Mouse (Mus musculus) heart, embryonic 11.5 days (tissue): ENCODE data around the gene Ap5z1. TPM values are rescaled to one million over a fixed set of nuclear protein-coding genes. Genes with fewer than 3 reads are reported as not detected.

Experiments used
- ATAC-seq: fragments of 200-750 bp; cut with Nextera tagmentation; replicated peaks from 2 replicates; pipeline ENCODE4 v1.8.0; 2017; ENCODE audit warnings: moderate library complexity; ENCODE audit not compliant: insufficient number of reproducible peaks, low FRiP score, low TSS enrichment
- H3K27ac ChIP-seq: fragments of 300-500 bp; sonication (generic); 2 replicates; pipeline ENCODE4 v1.5.1; 2014; ENCODE audit warnings: mild to moderate bottlenecking, low read depth, low read length
- H3K27me3 ChIP-seq: fragments of 300-500 bp; sonication (generic); 2 replicates; pipeline ENCODE4 v1.6.1; 2014; ENCODE audit warnings: mild to moderate bottlenecking, low read length, mixed read lengths; ENCODE audit not compliant: control insufficient read depth, insufficient read depth
- H3K36me3 ChIP-seq: fragments of 300-500 bp; sonication (generic); 2 replicates; pipeline ENCODE4 v1.6.1; 2014; ENCODE audit warnings: mild to moderate bottlenecking, low read length, moderate library complexity, mixed read lengths; ENCODE audit not compliant: control insufficient read depth, insufficient read depth
- H3K4me1 ChIP-seq: fragments of 300-500 bp; sonication (generic); 2 replicates; pipeline ENCODE4 v1.6.1; 2014; ENCODE audit warnings: low read length; ENCODE audit not compliant: control insufficient read depth, insufficient read depth
- H3K4me2 ChIP-seq: fragments of 300-500 bp; sonication (generic); 2 replicates; pipeline ENCODE4 v1.6.1; 2014; ENCODE audit warnings: mild to moderate bottlenecking, moderate library complexity
- H3K4me3 ChIP-seq: fragments of 300-500 bp; sonication (generic); 2 replicates; pipeline ENCODE4 v1.5.1; 2014; ENCODE audit warnings: low read depth, low read length
- H3K9ac ChIP-seq: fragments of 300-500 bp; sonication (generic); 2 replicates; pipeline ENCODE4 v1.6.1; 2014; ENCODE audit warnings: mild to moderate bottlenecking, low read depth, low read length, moderate library complexity
- H3K9me3 ChIP-seq: fragments of 300-500 bp; sonication (generic); replicated peaks from 2 replicates; pipeline ENCODE4 v1.6.1; 2016; ENCODE audit warnings: low read length; ENCODE audit not compliant: control insufficient read depth
- WGBS: fragments of 180-500 bp; shearing (Covaris S2); extraction: QIAGEN DNeasy Blood & Tissue Kit; methylation state at CpG from one replicate; pipeline ENCODE4 v1.1.7; 2014; ENCODE audit not compliant: insufficient replicate concordance; 5-methylcytosine and 5-hydroxymethylcytosine counted together
- polyA plus RNA-seq: library from polyadenylated mRNA; unstranded; fragments of >200 nt; fragmentation: Nextera tagmentation; extraction: Ambion mirVana; gene quantifications from 2 replicates; pipeline ENCODE4 v1.2.1, GENCODE M21; 2014

The Ap5z1 gene
- polyA plus RNA-seq = 6.4 and 8.1 TPM in 2 replicates

DNA sequence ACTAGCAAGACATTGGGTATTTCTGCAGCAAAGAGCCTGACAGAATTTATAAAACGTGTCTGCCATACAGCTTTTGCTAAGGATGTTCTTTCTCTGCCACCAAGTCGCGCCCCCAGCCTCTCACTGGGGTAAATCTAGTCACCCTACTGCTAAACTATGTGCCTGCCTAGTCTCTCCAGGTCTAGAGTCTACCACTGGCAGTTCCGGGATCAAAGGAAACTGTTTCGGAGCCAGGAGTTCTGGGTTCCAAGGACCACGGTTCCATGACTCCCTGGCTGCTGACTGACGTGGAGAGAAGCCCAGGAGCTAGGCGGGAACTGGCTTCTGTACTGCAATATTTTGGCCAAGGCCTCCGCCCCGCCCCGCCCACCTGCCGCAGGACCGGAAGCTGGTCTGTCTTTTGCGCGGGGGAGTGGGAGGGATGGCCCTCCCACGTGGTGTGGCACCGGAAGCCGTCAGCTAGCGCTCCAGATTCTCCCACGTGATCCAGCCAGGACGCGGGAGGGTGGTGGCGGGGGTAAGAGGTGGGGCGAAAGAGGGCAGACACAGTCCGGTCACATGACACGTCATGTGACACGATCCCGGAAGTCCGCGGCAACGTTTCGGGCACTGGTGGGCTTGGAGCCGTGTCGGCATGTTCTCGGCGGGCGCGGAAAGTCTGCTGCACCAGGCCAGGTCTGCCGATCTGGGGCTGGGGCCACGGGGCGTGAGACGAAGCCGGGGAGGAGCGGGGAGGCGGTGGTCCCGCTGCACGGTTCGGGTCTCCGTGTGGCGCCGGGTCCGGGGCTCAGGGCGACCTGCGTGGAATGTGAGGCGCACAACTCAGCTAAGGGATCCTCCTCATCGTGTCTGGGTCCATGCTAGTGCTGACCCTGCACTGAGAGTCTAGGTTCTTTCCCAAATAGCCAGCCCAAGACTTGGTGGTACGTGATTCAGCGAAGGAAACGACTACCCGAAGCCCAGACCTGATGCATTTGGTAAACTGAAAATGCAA is at the start of gene Ap5z1:
TSS of gene Ap5z1 (plus strand) at position 484 of the 994 bp plus-strand sequence.
- peak within 1 kb of the TSS; percentile 76 for H3K9ac ChIP-seq
- no peaks in the 10 kb centered on the region for H3K9me3 ChIP-seq
- 2% methylated on average over 60 of the region's 60 CpGs for WGBS
- peak; percentile 92 for ATAC-seq
- peaks cover 7% of the 10 kb centered on the region; the same call in 1 of the 2 replicates for H3K4me1 ChIP-seq
- H3K27me3 ChIP-seq = no peaks in the 10 kb centered on the region
- H3K4me3 ChIP-seq = peak within 1 kb of the TSS; percentile 83
- H3K27ac ChIP-seq = peak within 1 kb of the TSS; percentile 71
- peaks cover 7% of the 10 kb centered on the region; the same call in 1 of the 2 replicates for H3K36me3 ChIP-seq
- H3K4me2 ChIP-seq = peak within 1 kb of the TSS; percentile 84

DNA sequence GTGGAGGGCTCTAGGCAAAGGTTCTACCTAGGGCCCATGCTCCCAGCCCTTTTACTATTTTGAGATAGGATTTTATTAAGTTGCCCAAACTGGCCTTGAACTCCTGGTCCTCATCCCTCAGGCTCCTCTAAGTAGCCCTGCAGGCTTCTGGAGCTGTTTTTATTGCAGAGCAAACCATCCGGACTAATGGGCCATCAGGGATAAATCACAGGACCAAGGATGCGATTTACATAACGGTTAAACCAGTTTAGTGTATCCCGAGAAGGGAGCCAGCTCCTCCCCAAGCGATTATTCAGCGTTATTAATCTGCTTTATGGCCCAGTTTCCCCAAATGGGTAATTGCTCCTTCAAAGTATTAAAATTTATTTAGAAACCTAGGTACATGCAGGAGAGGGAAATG is 48.3 kb upstream of the Ap5z1 start:
- H3K9ac ChIP-seq = no peak overlapping the region
- no peak overlapping the region for H3K4me3 ChIP-seq
- no peak overlapping the region for H3K4me2 ChIP-seq
- H3K36me3 ChIP-seq = no peaks in the 10 kb centered on the region
- H3K9me3 ChIP-seq = no peaks in the 10 kb centered on the region
- no peaks in the 10 kb centered on the region for H3K27me3 ChIP-seq
- peak overlapping the region; percentile 89; the same call in 1 of the 2 replicates for H3K27ac ChIP-seq
- no peak for ATAC-seq
- H3K4me1 ChIP-seq = peaks cover 49% of the 10 kb centered on the region
- 65% methylated on average over 6 of the region's 6 CpGs for WGBS

GRCm38 (mm10) chr5:142416070-142416775 is 47.5 kb upstream of the Ap5z1 start:
- Histone ChIP-seq H3K4me2 (peak overlapping the region; percentile 46), H3K4me3 (0 out of 2 replicates have a peak overlapping the region, but pooled peaks have one; percentile 3)

DNA sequence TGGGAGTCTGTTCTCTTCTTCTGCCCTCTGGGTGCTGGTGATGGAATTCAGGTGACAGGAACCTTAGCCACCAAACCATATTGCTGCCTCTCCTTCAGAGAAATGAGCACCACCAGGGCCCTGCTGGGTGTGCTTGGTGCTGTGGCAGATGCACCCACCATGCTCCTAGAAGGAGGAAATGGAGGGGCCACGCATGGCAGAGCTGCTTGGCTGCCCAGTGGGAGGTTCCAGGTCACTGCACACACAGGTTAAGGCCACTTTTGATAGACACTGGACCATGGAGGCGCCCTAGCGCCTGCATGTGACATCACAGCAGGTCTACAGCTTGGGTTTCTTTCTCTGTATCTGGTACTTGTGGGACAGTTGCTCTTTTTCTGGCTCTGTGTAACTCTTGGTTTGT is 46.6 kb upstream of the Ap5z1 start:
- H3K9ac ChIP-seq = no peak overlapping the region
- H3K9me3 ChIP-seq = no peaks in the 10 kb centered on the region
- 0 out of 2 replicates have a peak overlapping the region, but pooled peaks have one; percentile 89 for H3K27ac ChIP-seq
- H3K4me1 ChIP-seq = peaks cover 59% of the 10 kb centered on the region
- H3K4me2 ChIP-seq = no peak overlapping the region
- no peaks in the 10 kb centered on the region for H3K27me3 ChIP-seq
- WGBS = 78% methylated on average over 3 of the region's 3 CpGs
- ATAC-seq = no peak
- no peaks in the 10 kb centered on the region for H3K36me3 ChIP-seq
- H3K4me3 ChIP-seq = no peak overlapping the region

More at GRCm38 (mm10) chr5:142416070-142416775, 47.5 kb upstream of the Ap5z1 start:
- Histone ChIP-seq H3K4me1 (peaks cover 55% of the 10 kb centered on the region), H3K9ac (peak overlapping the region; percentile 39), H3K27ac (peak overlapping the region; percentile 89), H3K27me3 (no peaks in the 10 kb centered on the region), H3K36me3 (no peaks in the 10 kb centered on the region), H3K9me3 (no peaks in the 10 kb centered on the region)
- 9% methylated on average over 14 of the region's 14 CpGs for WGBS
- no peak; the same call in 1 of the 2 replicates for ATAC-seq

DNA sequence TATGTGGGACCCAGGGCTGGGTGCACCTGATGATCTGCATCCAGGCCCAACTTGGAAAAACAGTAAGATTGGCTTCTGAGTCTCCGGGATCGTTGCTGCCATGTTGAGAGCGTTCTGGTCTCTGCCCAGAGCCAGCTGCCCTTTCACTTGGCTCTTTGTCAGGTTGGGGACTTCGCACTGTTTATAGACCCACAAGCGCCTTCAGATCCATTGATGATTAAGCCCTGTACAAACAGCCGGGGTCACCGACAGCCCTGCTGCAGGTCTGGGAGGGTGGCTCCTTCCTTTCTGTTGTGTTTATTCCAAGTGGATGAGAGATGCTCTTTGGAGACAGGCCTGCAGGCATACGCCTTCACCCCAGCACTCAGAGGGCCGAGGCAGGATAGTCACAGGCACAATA is 45.9 kb upstream of the Ap5z1 start:
- Histone ChIP-seq H3K27ac (no peak overlapping the region), H3K4me3 (no peak overlapping the region), H3K9ac (no peak overlapping the region), H3K36me3 (no peaks in the 10 kb centered on the region), H3K9me3 (no peaks in the 10 kb centered on the region), H3K27me3 (no peaks in the 10 kb centered on the region), H3K4me2 (no peak overlapping the region), H3K4me1 (peaks cover 56% of the 10 kb centered on the region)
- 72% methylated on average over 9 of the region's 9 CpGs for WGBS
- no peak for ATAC-seq

DNA sequence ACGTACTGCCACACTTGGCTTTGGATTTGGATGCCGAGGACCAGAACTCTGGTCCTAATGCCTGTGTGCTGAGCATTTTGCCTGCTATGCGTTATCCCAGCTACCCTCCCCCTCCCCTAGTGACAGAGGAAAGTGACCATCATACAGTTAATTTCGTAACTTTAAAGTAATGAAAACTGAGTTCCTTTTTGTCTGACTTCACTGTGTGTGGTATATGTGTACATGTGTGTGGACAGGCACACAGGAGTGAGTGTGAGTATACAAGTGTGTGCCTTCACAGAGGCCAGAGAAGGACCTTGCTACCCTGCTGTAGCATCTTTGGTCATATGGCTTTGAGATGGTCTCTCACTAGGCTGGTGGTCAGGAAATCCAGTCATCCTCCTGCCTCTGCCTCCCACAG is 45.3 kb upstream of the Ap5z1 start:
- Histone ChIP-seq H3K27me3 (no peaks in the 10 kb centered on the region), H3K4me1 (peaks cover 52% of the 10 kb centered on the region), H3K36me3 (no peaks in the 10 kb centered on the region), H3K4me3 (no peak overlapping the region), H3K27ac (no peak overlapping the region), H3K9me3 (no peaks in the 10 kb centered on the region), H3K9ac (no peak overlapping the region), H3K4me2 (no peak overlapping the region)
- no peak for ATAC-seq
- 92% methylated on average over 4 of the region's 4 CpGs for whole genome bisulfite sequencing

GRCm38 (mm10) chr5:142420317-142420716 is 43.4 kb upstream of the Ap5z1 start:
- Histone ChIP-seq H3K36me3 (no peaks in the 10 kb centered on the region), H3K4me3 (no peak overlapping the region), H3K27ac (peak overlapping the region; percentile 24; the same call in 1 of the 2 replicates), H3K4me2 (no peak overlapping the region), H3K9me3 (no peaks in the 10 kb centered on the region), H3K27me3 (no peaks in the 10 kb centered on the region), H3K9ac (no peak overlapping the region), H3K4me1 (peaks cover 56% of the 10 kb centered on the region)
- 77% methylated on average over 4 of the region's 4 CpGs for WGBS
- no peak for ATAC-seq

DNA sequence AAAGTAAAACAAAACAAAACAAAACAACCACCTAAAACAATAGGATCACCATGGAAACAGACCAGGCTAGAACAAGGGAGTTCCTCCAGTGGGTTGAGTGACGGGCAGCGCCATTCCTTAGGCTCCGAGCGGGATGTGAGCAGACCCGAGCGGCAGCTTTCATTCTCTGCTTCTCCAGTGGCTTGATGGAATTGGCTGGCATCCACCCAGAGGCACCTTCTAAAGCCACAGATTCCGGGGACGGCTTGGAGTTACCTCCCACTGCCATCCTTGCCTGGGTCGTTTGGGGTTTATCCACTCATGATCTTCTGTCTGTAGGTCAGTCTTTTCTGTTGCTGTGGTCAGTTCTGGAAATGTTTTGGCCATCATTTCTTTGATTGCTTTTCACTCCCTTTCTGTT is 42.8 kb upstream of the Ap5z1 start:
- no peak overlapping the region for H3K9ac ChIP-seq
- no peaks in the 10 kb centered on the region for H3K27me3 ChIP-seq
- whole genome bisulfite sequencing = 81% methylated on average over 9 of the region's 9 CpGs
- peaks cover 58% of the 10 kb centered on the region for H3K4me1 ChIP-seq
- no peaks in the 10 kb centered on the region for H3K9me3 ChIP-seq
- H3K4me3 ChIP-seq = no peak overlapping the region
- H3K4me2 ChIP-seq = no peak overlapping the region
- no peak overlapping the region for H3K27ac ChIP-seq
- no peak for ATAC-seq
- no peaks in the 10 kb centered on the region for H3K36me3 ChIP-seq
